Mouse (Mus musculus): Measurements from ENCODE around the gene Susd4. TPM values are rescaled to one million over a fixed set of nuclear protein-coding genes. Genes with fewer than 3 reads are reported as not detected.

Susd4 gene
- polyA plus RNA-seq, 1 experiment from 2014 or later: 4.6 TPM

GRCm38 (mm10) chr1:182763191-182763715, 407 bp upstream of the Susd4 start:
- Histone ChIP-seq H3K9me3 (ENCODE audit: control insufficient read depth) (no peaks in the 10 kb centered on the region), H3K27ac (ENCODE audit: low read depth, low read length) (no peak overlapping the region), H3K36me3 (ENCODE audit: control insufficient read depth, insufficient read depth) (no peaks in the 10 kb centered on the region), H3K27me3 (replicated peaks; ENCODE audit: control insufficient read depth, insufficient read depth, low read length) (peaks cover 7% of the 10 kb centered on the region; the same call in 1 of the 2 replicates), H3K4me3 (ENCODE audit: low read depth, low read length) (peak overlapping the region; percentile 60), H3K4me2 (replicated peaks; ENCODE audit: low read depth) (peak overlapping the region; percentile 77), H3K9ac (ENCODE audit: low read depth, low read length) (no peak overlapping the region), H3K4me1 (replicated peaks; ENCODE audit: control insufficient read depth, insufficient read depth, low read length) (peaks cover 3% of the 10 kb centered on the region; the same call in 1 of the 2 replicates)
- WGBS: 21% methylated on average over 17 of the region's 17 CpGs
- peak; percentile 23 for ATAC-seq
- TF ChIP-seq CTCF (IDR thresholded peaks at IDR 0.05; ENCODE audit: low read depth): no peak

- H3K4me1 ChIP-seq (replicated peaks; ENCODE audit: control insufficient read depth, insufficient read depth, low read length): peaks cover 3% of the 10 kb centered on the region; the same call in 1 of the 2 replicates
- TF ChIP-seq CTCF (IDR thresholded peaks at IDR 0.05; ENCODE audit: low read depth): no peak
- 6% methylated on average over 27 of the region's 27 CpGs for WGBS
- peak overlapping the region; percentile 47; the same call in 1 of the 2 replicates for H3K9ac ChIP-seq (ENCODE audit: low read depth, low read length)
- no peaks in the 10 kb centered on the region for H3K36me3 ChIP-seq (ENCODE audit: control insufficient read depth, insufficient read depth)
- H3K27ac ChIP-seq (ENCODE audit: low read depth, low read length): no peak overlapping the region
- H3K27me3 ChIP-seq (replicated peaks; ENCODE audit: control insufficient read depth, insufficient read depth, low read length): peaks cover 7% of the 10 kb centered on the region; the same call in 1 of the 2 replicates
- H3K4me3 ChIP-seq (ENCODE audit: low read depth, low read length): peak overlapping the region; percentile 60
- ATAC-seq: 0 out of 2 replicates have a peak, but pooled peaks have one; percentile 9
- no peaks in the 10 kb centered on the region for H3K9me3 ChIP-seq (ENCODE audit: control insufficient read depth)
- H3K4me2 ChIP-seq (replicated peaks; ENCODE audit: low read depth): peak overlapping the region; percentile 77
Measured at GRCm38 (mm10) chr1:182764541-182765281, 1.1 kb downstream of the Susd4 start.

- H3K4me2 ChIP-seq (replicated peaks; ENCODE audit: low read depth): no peak overlapping the region
- ATAC-seq: no peak
- TF ChIP-seq CTCF (IDR thresholded peaks at IDR 0.05; ENCODE audit: low read depth): no peak
- H3K27ac ChIP-seq (ENCODE audit: low read depth, low read length): no peak overlapping the region
- no peak overlapping the region for H3K4me3 ChIP-seq (ENCODE audit: low read depth, low read length)
- H3K9me3 ChIP-seq (ENCODE audit: control insufficient read depth): no peaks in the 10 kb centered on the region
- H3K9ac ChIP-seq (ENCODE audit: low read depth, low read length): no peak overlapping the region
- 93% methylated on average over 7 of the region's 7 CpGs for WGBS
- H3K36me3 ChIP-seq (ENCODE audit: control insufficient read depth, insufficient read depth): no peaks in the 10 kb centered on the region
- no peaks in the 10 kb centered on the region for H3K27me3 ChIP-seq (replicated peaks; ENCODE audit: control insufficient read depth, insufficient read depth, low read length)
- no peaks in the 10 kb centered on the region for H3K4me1 ChIP-seq (replicated peaks; ENCODE audit: control insufficient read depth, insufficient read depth, low read length)
Measured at GRCm38 (mm10) chr1:182775576-182775975, 11.9 kb downstream of the Susd4 start.

- Histone ChIP-seq H3K4me1 (replicated peaks; ENCODE audit: control insufficient read depth, insufficient read depth, low read length) (no peaks in the 10 kb centered on the region), H3K27ac (ENCODE audit: low read depth, low read length) (no peak overlapping the region), H3K36me3 (ENCODE audit: control insufficient read depth, insufficient read depth) (no peaks in the 10 kb centered on the region), H3K27me3 (replicated peaks; ENCODE audit: control insufficient read depth, insufficient read depth, low read length) (no peaks in the 10 kb centered on the region), H3K4me2 (replicated peaks; ENCODE audit: low read depth) (no peak overlapping the region), H3K9me3 (ENCODE audit: control insufficient read depth) (no peaks in the 10 kb centered on the region), H3K9ac (ENCODE audit: low read depth, low read length) (no peak overlapping the region), H3K4me3 (ENCODE audit: low read depth, low read length) (no peak overlapping the region)
- no peak for TF ChIP-seq CTCF (IDR thresholded peaks at IDR 0.05; ENCODE audit: low read depth)
- WGBS: 63% methylated on average over 10 of the region's 10 CpGs
- ATAC-seq: no peak
Measured at GRCm38 (mm10) chr1:182776749-182777410, 13.2 kb downstream of the Susd4 start.

- Histone ChIP-seq H3K9me3 (ENCODE audit: control insufficient read depth) (no peaks in the 10 kb centered on the region), H3K4me3 (ENCODE audit: low read depth, low read length) (no peak overlapping the region), H3K27me3 (replicated peaks; ENCODE audit: control insufficient read depth, insufficient read depth, low read length) (no peaks in the 10 kb centered on the region), H3K27ac (ENCODE audit: low read depth, low read length) (no peak overlapping the region), H3K4me2 (replicated peaks; ENCODE audit: low read depth) (no peak overlapping the region), H3K9ac (ENCODE audit: low read depth, low read length) (no peak overlapping the region), H3K4me1 (replicated peaks; ENCODE audit: control insufficient read depth, insufficient read depth, low read length) (no peaks in the 10 kb centered on the region), H3K36me3 (ENCODE audit: control insufficient read depth, insufficient read depth) (no peaks in the 10 kb centered on the region)
- no peak for TF ChIP-seq CTCF (IDR thresholded peaks at IDR 0.05; ENCODE audit: low read depth)
- ATAC-seq: no peak
- WGBS: 63% methylated on average over 13 of the region's 13 CpGs
Measured at GRCm38 (mm10) chr1:182778225-182778624, 14.6 kb downstream of the Susd4 start.

- 77% methylated on average over 6 of the region's 6 CpGs for WGBS
- H3K4me1 ChIP-seq (replicated peaks; ENCODE audit: control insufficient read depth, insufficient read depth, low read length): no peaks in the 10 kb centered on the region
- H3K4me2 ChIP-seq (replicated peaks; ENCODE audit: low read depth): no peak overlapping the region
- H3K27me3 ChIP-seq (replicated peaks; ENCODE audit: control insufficient read depth, insufficient read depth, low read length): no peaks in the 10 kb centered on the region
- H3K4me3 ChIP-seq (ENCODE audit: low read depth, low read length): no peak overlapping the region
- ATAC-seq: no peak
- H3K27ac ChIP-seq (ENCODE audit: low read depth, low read length): no peak overlapping the region
- no peaks in the 10 kb centered on the region for H3K36me3 ChIP-seq (ENCODE audit: control insufficient read depth, insufficient read depth)
- no peaks in the 10 kb centered on the region for H3K9me3 ChIP-seq (ENCODE audit: control insufficient read depth)
- no peak for TF ChIP-seq CTCF (IDR thresholded peaks at IDR 0.05; ENCODE audit: low read depth)
- H3K9ac ChIP-seq (ENCODE audit: low read depth, low read length): no peak overlapping the region
Measured at GRCm38 (mm10) chr1:182779024-182779520, 15.4 kb downstream of the Susd4 start.

All from intestine, postnatal 0 days (tissue).